Mouse (Mus musculus): Measurements from ENCODE around the gene Gm49358.

Gm49358 gene

GRCm38 (mm10) chr10:86763672-86764071 is at the start of gene Gm49358:
Gene Gm49358 (plus strand): TSS chr10:86763972.
- no peak for DNase-seq

GRCm38 (mm10) chr10:86727548-86727980 is 36.2 kb upstream of the Gm49358 start:
- peak in 1 of 2 experiments; percentile 16 for DNase-seq

- no peak for DNase-seq
Observed at GRCm38 (mm10) chr10:86728176-86728575, 35.6 kb upstream of the Gm49358 start.

- peak; percentile 71 to 90 for DNase-seq
Observed at GRCm38 (mm10) chr10:86730823-86731499, 32.8 kb upstream of the Gm49358 start.

GRCm38 (mm10) chr10:86731500-86731863 is 32.3 kb upstream of the Gm49358 start:
- DNase-seq: no peak

GRCm38 (mm10) chr10:86735036-86735435 is 28.7 kb upstream of the Gm49358 start:
- no peak for DNase-seq

GRCm38 (mm10) chr10:86742918-86743317 is 20.9 kb upstream of the Gm49358 start:
- no peak for DNase-seq

GRCm38 (mm10) chr10:86744306-86744705 is 19.5 kb upstream of the Gm49358 start:
- DNase-seq: no peak

- no peak for DNase-seq
Observed at GRCm38 (mm10) chr10:86755816-86756502, 7.8 kb upstream of the Gm49358 start.

- DNase-seq: no peak
Observed at GRCm38 (mm10) chr10:86757724-86758123, 6.0 kb upstream of the Gm49358 start.

GRCm38 (mm10) chr10:86758211-86758610 is 5.6 kb upstream of the Gm49358 start:
- no peak for DNase-seq

GRCm38 (mm10) chr10:86761236-86761635 is 2.5 kb upstream of the Gm49358 start:
- DNase-seq: no peak

- no peak for DNase-seq
Observed at GRCm38 (mm10) chr10:86761722-86762383, 1.9 kb upstream of the Gm49358 start.

- DNase-seq: no peak
Observed at GRCm38 (mm10) chr10:86762384-86762730, 1.4 kb upstream of the Gm49358 start.

GRCm38 (mm10) chr10:86765344-86765966 is 1.7 kb downstream of the Gm49358 start:
- no peak for DNase-seq

GRCm38 (mm10) chr10:86769216-86769615 is 5.4 kb downstream of the Gm49358 start:
- DNase-seq: no peak

GRCm38 (mm10) chr10:86769797-86770196 is 6.0 kb downstream of the Gm49358 start:
- no peak for DNase-seq

- DNase-seq: peak; percentile 45 to 69
Observed at GRCm38 (mm10) chr10:86771701-86772100, 7.9 kb downstream of the Gm49358 start.

GRCm38 (mm10) chr10:86772231-86772631 is 8.5 kb downstream of the Gm49358 start:
- no peak for DNase-seq

- DNase-seq: no peak
Observed at GRCm38 (mm10) chr10:86773360-86773759, 9.6 kb downstream of the Gm49358 start.

GRCm38 (mm10) chr10:86776281-86776680 is 12.5 kb downstream of the Gm49358 start:
- no peak for DNase-seq

GRCm38 (mm10) chr10:86777614-86778319 is 14.0 kb downstream of the Gm49358 start:
- no peak for DNase-seq
